Mouse (Mus musculus) E14TG2a.4 (cell line): ENCODE results near the gene Dusp22.

Experiments
- H3K27me3 ChIP-seq: 2 replicates; pipeline ENCODE4 v1.6.1; 2014; ENCODE audit warnings: low read length, control low read depth; ENCODE audit not compliant: insufficient read depth
- H3K36me3 ChIP-seq: 2 replicates; pipeline ENCODE4 v1.6.1; 2014; ENCODE audit warnings: low read length, control low read depth; ENCODE audit not compliant: insufficient read depth
- H3K4me1 ChIP-seq: replicated peaks from 2 replicates; pipeline ENCODE4 v1.6.1; 2014; ENCODE audit warnings: low read depth, low read length, control low read depth
- H3K4me3 ChIP-seq: replicated peaks from 2 replicates; pipeline ENCODE4 v1.5.1; 2014; ENCODE audit warnings: mild to moderate bottlenecking, low read length
- H3K9me3 ChIP-seq: 2 replicates; pipeline ENCODE4 v1.6.1; 2014; ENCODE audit warnings: low read length, control low read depth
- CTCF ChIP-seq: conservative IDR thresholded peaks from 2 replicates; pipeline ENCODE4 v1.5.1; 2014; ENCODE audit warnings: low read length
- NANOG ChIP-seq: IDR thresholded peaks from 2 replicates; pipeline ENCODE4 v1.6.1; 2014; ENCODE audit warnings: borderline replicate concordance, low read length, mixed read lengths
- POU5F1 ChIP-seq: IDR thresholded peaks from 2 replicates; pipeline ENCODE4 v1.6.1; 2014; ENCODE audit warnings: low read length, borderline replicate concordance

The Dusp22 gene

DNA sequence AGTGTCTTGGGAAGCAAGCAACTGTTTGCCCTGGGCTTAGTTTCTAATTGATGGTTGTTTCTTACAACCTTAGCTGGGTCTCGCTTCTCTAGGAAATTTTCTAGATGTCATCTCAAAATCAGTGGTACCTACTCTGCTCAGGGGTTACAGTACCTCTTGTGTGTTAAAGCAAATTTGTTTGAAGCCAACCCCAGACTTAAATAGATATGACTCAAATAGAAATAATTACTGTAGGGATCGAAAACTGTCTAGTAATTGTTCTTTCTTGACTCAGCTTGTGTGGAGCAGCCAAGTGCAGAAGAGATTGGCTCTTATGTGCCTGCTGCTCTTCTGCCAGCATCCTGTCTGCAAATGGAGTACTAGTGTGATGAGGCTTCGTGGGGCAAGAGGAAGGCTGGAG lies 22.5 kb downstream of the Dusp22 start:
- Histone ChIP-seq H3K27me3 (no peaks in the 10 kb centered on the region), H3K4me1 (no peaks in the 10 kb centered on the region), H3K36me3 (no peaks in the 10 kb centered on the region), H3K9me3 (no peaks in the 10 kb centered on the region), H3K4me3 (no peak overlapping the region)
- TF ChIP-seq CTCF (no peak), POU5F1 (no peak), NANOG (no peak)

GRCm38 (mm10) chr13:30684614-30685122 lies 24.9 kb downstream of the Dusp22 start:
- Histone ChIP-seq H3K4me1 (no peaks in the 10 kb centered on the region), H3K36me3 (no peaks in the 10 kb centered on the region), H3K27me3 (no peaks in the 10 kb centered on the region), H3K4me3 (no peak overlapping the region), H3K9me3 (no peaks in the 10 kb centered on the region)
- TF ChIP-seq CTCF (no peak), POU5F1 (no peak), NANOG (no peak)

DNA sequence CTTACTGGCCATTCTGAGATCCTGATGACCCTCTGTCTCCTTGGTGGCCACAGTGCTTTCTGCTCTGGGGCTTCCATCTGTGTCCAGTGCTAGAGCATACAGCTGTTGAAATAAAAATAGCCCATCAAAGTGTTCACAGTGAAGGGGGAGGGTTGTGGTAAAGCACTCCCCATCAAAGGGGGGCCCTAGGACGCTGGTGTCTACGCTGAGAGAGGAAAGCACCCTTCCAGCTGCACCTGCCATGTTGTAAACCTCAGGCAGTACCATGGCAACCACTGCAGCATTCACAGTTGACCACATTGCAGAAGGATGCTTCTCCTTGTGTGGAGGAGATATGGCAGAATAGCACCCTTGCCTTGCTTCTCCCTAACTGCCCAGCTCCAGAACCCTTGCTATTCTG lies 26.2 kb downstream of the Dusp22 start:
- H3K27me3 ChIP-seq: no peaks in the 10 kb centered on the region
- no peaks in the 10 kb centered on the region for H3K9me3 ChIP-seq
- TF ChIP-seq POU5F1 (no peak), CTCF (no peak), NANOG (no peak)

GRCm38 (mm10) chr13:30688035-30688616 lies 28.3 kb downstream of the Dusp22 start:
- Histone ChIP-seq H3K4me1 (no peaks in the 10 kb centered on the region), H3K36me3 (no peaks in the 10 kb centered on the region), H3K9me3 (no peaks in the 10 kb centered on the region), H3K27me3 (no peaks in the 10 kb centered on the region), H3K4me3 (no peak overlapping the region)
- TF ChIP-seq CTCF (no peak), POU5F1 (no peak), NANOG (no peak)

More for the DNA sequence above, 26.2 kb downstream of the Dusp22 start:
- Histone ChIP-seq H3K4me3 (no peak overlapping the region), H3K36me3 (no peaks in the 10 kb centered on the region), H3K4me1 (no peaks in the 10 kb centered on the region)

DNA sequence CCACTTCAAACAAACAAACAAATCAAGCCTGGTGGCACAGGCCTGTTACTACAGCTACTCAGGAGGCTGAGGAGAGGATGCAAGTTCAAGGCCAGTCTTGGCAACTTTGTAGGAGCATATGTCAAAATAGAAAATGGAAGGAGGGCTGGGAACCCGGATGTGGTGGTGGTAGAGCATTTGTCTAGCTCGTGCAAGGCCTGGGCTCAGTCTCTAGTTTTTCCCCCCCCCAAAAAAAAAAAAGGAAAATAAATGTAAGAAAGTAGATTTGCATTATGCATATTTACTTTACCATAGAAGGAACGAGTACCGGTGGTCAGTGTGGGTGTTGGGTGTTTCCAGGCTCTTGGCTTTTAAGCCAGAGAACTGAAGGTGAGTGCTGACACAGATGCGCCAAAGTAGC lies 29.7 kb downstream of the Dusp22 start:
- H3K4me3 ChIP-seq: no peak overlapping the region
- H3K27me3 ChIP-seq: no peaks in the 10 kb centered on the region
- TF ChIP-seq CTCF (no peak), NANOG (no peak), POU5F1 (no peak)
- no peaks in the 10 kb centered on the region for H3K36me3 ChIP-seq
- no peaks in the 10 kb centered on the region for H3K4me1 ChIP-seq
- no peaks in the 10 kb centered on the region for H3K9me3 ChIP-seq

GRCm38 (mm10) chr13:30691441-30692292 lies 31.9 kb downstream of the Dusp22 start:
- H3K4me1 ChIP-seq: no peaks in the 10 kb centered on the region
- H3K9me3 ChIP-seq: no peaks in the 10 kb centered on the region
- H3K36me3 ChIP-seq: no peaks in the 10 kb centered on the region
- TF ChIP-seq CTCF (no peak), NANOG (no peak), POU5F1 (no peak)
- H3K4me3 ChIP-seq: no peak overlapping the region
- H3K27me3 ChIP-seq: no peaks in the 10 kb centered on the region

DNA sequence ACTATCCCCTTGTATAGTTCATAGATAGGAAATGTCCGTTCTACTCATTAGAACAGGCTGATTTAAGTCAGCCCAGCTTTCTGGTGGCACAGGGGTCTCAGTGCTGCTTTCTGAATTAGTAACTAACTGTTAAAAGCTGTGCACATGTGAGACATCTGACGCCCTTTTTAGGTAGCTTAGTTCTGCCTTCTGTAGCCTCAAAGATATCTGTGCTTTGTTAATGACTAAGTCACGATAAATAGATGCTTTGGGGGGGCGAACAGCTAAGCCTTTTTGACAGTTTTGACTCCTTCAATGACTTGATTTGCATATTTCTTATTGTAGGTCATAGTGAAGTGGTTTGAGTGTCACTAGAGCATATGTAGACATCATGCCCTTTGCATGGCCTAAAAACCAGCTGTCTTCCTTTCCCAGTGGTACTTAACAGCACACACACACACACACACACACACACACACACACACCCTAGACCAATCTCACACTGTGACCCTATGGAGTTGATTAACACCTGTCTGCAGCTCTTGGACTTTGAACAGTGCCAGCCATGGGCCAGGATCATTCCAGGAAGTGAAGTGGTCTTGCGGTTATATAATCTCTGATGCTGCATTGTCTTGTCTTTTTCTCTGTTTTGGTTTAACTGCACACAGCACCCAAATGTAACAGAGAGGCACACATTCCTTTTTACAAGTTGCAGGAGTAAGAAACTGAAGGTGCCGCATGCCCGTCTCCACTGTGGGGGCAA lies 33.0 kb downstream of the Dusp22 start:
- H3K9me3 ChIP-seq: no peaks in the 10 kb centered on the region
- H3K4me3 ChIP-seq: no peak overlapping the region
- H3K36me3 ChIP-seq: no peaks in the 10 kb centered on the region
- H3K4me1 ChIP-seq: no peaks in the 10 kb centered on the region
- TF ChIP-seq POU5F1: no peak
- no peak for TF ChIP-seq CTCF
- TF ChIP-seq NANOG: no peak
- no peaks in the 10 kb centered on the region for H3K27me3 ChIP-seq

GRCm38 (mm10) chr13:30695232-30695631 lies 35.4 kb downstream of the Dusp22 start:
- Histone ChIP-seq H3K4me1 (no peaks in the 10 kb centered on the region), H3K9me3 (no peaks in the 10 kb centered on the region), H3K4me3 (no peak overlapping the region), H3K27me3 (no peaks in the 10 kb centered on the region), H3K36me3 (no peaks in the 10 kb centered on the region)
- TF ChIP-seq CTCF: no peak
- TF ChIP-seq POU5F1: no peak
- no peak for TF ChIP-seq NANOG
